Mouse (Mus musculus): ENCODE results near the gene Tent4a.

- TF ChIP-seq CTCF (IDR thresholded peaks at IDR 0.05; ENCODE audit: borderline replicate concordance, insufficient read depth, low read depth, low read length) (no peak), POLR2A (IDR thresholded peaks at IDR 0.05; ENCODE audit: borderline replicate concordance, insufficient read depth, low read length) (no peak)
These were observed 78.8 kb downstream of the Tent4a start for GRCm38 (mm10) chr13:69455476-69456175.

All from cerebellum, adult 2 months (tissue).